ENCODE assay signal across 18 mouse cellular contexts in the genomic region with DNA sequence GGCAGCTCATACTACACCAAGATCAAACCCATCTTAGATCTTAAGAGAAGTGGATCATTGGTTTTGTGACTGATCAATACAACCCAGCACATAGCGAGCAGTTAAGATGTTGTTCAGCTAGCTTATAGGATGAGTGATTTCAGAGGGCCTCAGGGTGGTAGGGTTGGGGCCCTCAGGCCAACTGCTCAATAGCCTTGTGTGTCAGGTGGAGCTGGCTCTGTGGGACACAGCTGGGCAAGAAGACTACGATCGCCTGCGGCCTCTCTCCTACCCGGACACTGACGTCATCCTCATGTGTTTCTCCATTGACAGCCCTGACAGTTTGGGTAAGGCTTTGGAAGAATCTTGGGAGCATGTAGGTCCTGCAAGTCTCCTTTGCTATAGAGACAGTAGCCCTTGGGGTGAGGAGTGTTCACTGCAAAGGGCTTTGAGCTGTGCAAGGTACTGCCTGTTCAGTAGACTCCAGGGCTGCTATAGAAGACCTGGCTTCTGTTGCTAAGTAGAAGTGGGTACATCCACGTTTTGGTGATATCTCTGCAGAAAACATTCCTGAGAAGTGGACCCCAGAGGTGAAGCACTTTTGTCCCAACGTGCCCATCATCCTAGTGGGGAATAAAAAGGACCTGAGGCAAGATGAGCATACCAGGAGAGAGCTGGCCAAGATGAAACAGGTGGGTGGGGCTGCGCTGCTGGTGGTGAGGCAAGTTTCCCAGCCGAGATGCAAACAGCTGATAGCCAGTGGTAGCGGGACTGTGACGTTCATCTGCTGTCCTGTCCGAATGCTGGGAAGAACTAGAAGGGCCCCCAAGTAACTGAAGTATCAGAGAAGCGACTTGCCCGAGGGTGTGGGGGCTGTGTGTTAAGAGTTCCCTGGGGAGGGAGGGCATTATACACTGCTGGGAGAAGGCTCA. TPM values are rescaled to one million over a fixed set of nuclear protein-coding genes. Genes with fewer than 3 reads are reported as not detected.
DNase-seq lines count a peak whose midpoint lies in the region; ATAC-seq lines count a peak whose summit lies in the region.
"Had no signal": no experiment of that assay in that cellular context is flagged by ENCODE, and none has a peak within 500 bp of the region (broad histone marks: within the 10 kb centered on the region; RNA-seq: fewer than 3 reads in every experiment).

No protein-coding gene starts in this region.

- ATAC-seq in heart, embryonic 14.5 days (ENCODE audit: insufficient number of reproducible peaks, insufficient read depth, low FRiP score, low read depth) = no peak
- ATAC-seq in neural tube, embryonic 13.5 days (ENCODE audit: low read depth) = no peak
- ATAC-seq: midbrain, embryonic 13.5 days had no signal

- peak overlapping the region; percentile 21; the same call in 1 of the 2 replicates for H3K9ac ChIP-seq in heart, embryonic 14.5 days (ENCODE audit: low read length)
- no peak overlapping the region for H3K9ac ChIP-seq in neural tube, embryonic 13.5 days
- H3K9ac ChIP-seq: hindbrain, embryonic 12.5 days; midbrain, embryonic 13.5 days had no signal

- WGBS in heart, embryonic 14.5 days = 48% methylated on average over 15 of the region's 15 CpGs
- WGBS in neural tube, embryonic 13.5 days = 74% methylated on average over 15 of the region's 15 CpGs
- WGBS in forebrain, embryonic 10.5 days = 83% methylated on average over 15 of the region's 15 CpGs

- H3K36me3 ChIP-seq in heart, embryonic 14.5 days (ENCODE audit: control insufficient read depth, insufficient read depth, low read length) = peaks cover 61% of the 10 kb centered on the region
- H3K36me3 ChIP-seq in neural tube, embryonic 13.5 days = 0 out of 2 replicates have a peak, but pooled peaks cover 18% of the 10 kb centered on the region
- H3K36me3 ChIP-seq in forebrain, embryonic 10.5 days (replicated peaks) = peaks cover 57% of the 10 kb centered on the region

- H3K4me3 ChIP-seq in heart, embryonic 14.5 days (ENCODE audit: control insufficient read depth in 1 of 2, insufficient read depth in 1 of 2, low read depth in 1 of 2, low read length in 2 of 2) = no peak overlapping the region
- no peak overlapping the region for H3K4me3 ChIP-seq in neural tube, embryonic 13.5 days
- no peak overlapping the region for H3K4me3 ChIP-seq in forebrain, embryonic 10.5 days
- H3K4me3 ChIP-seq: erythroblast, embryonic 14.5 days; hindbrain, embryonic 12.5 days; midbrain, embryonic 13.5 days had no signal

- peak overlapping the region in 1 of 2 experiments; percentile 15; a peak in 1 of 4 replicates for H3K27ac ChIP-seq in heart, embryonic 14.5 days (replicated peaks in 1 of 2; ENCODE audit: control insufficient read depth in 1 of 2, insufficient read depth in 1 of 2, low read depth in 2 of 2, low read length in 2 of 2)
- H3K27ac ChIP-seq in neural tube, embryonic 13.5 days (replicated peaks) = 0 out of 2 replicates have a peak overlapping the region, but pooled peaks have one; percentile 83
- H3K27ac ChIP-seq in forebrain, embryonic 10.5 days = no peak overlapping the region
- H3K27ac ChIP-seq: midbrain, embryonic 13.5 days had no signal

- peaks cover 54 to 69% of the 10 kb centered on the region in 2 experiments for H3K4me1 ChIP-seq in heart, embryonic 14.5 days (ENCODE audit: control insufficient read depth in 2 of 2, insufficient read depth in 2 of 2, low read length in 2 of 2)
- H3K4me1 ChIP-seq in neural tube, embryonic 13.5 days (replicated peaks) = peaks cover 81% of the 10 kb centered on the region
- H3K4me1 ChIP-seq in forebrain, embryonic 10.5 days = peaks cover 82% of the 10 kb centered on the region

- H3K4me2 ChIP-seq in heart, embryonic 14.5 days (ENCODE audit: low read length) = peak overlapping the region; percentile 90; the same call in 1 of the 2 replicates
- H3K4me2 ChIP-seq in neural tube, embryonic 13.5 days = no peak overlapping the region
- H3K4me2 ChIP-seq: hindbrain, embryonic 12.5 days; midbrain, embryonic 13.5 days had no signal

- H3K9me3 ChIP-seq in heart, embryonic 14.5 days (ENCODE audit: control insufficient read depth, low read length) = no peaks in the 10 kb centered on the region
- H3K9me3 ChIP-seq in neural tube, embryonic 13.5 days = no peaks in the 10 kb centered on the region
- no peaks in the 10 kb centered on the region for H3K9me3 ChIP-seq in forebrain, embryonic 10.5 days
- H3K9me3 ChIP-seq: hindbrain, embryonic 12.5 days; midbrain, embryonic 13.5 days had no signal

- intact Hi-C loops in heart, postnatal 25 days (cut with DNase I) = no loop called here

- H3K27me3 ChIP-seq in heart, embryonic 14.5 days (ENCODE audit: control insufficient read depth, insufficient read depth, low read length) = no peaks in the 10 kb centered on the region
- peaks cover 11% of the 10 kb centered on the region; the same call in 1 of the 2 replicates for H3K27me3 ChIP-seq in neural tube, embryonic 13.5 days
- peaks cover 18% of the 10 kb centered on the region for H3K27me3 ChIP-seq in forebrain, embryonic 10.5 days (ENCODE audit: poor library complexity, severe bottlenecking)

- no peak for DNase-seq in heart, postnatal 25 days (ENCODE audit: low spot score)
- DNase-seq in neural tube, embryonic 10.5 days (ENCODE audit: extremely low spot score, low spot score) = no peak
- DNase-seq in induced T-regulatory cell, adult 2 months (ENCODE audit: low read depth) = peak; percentile 36
- no peak for DNase-seq in forebrain, embryonic 10.5 days (ENCODE audit: extremely low spot score, low spot score)
- DNase-seq in ovary, postnatal 14 days (ENCODE audit: low spot score) = no peak
- DNase-seq: adrenal gland, adult 8-10 months; cerebellum, postnatal 25 days; kidney, postnatal 36 days; lung, adult 2 months; right cerebral cortex, postnatal 14 days; thymus, postnatal 25 days had no signal

RNA-seq across cellular contexts. Expression of a gene that starts 4.4 kb away (rescaled TPM):
- 178 and 202 TPM in 2 replicates for polyA plus RNA-seq in heart, embryonic 14.5 days (2014; fragmentation: Nextera tagmentation; extraction: Ambion mirVana)
- 100 to 1,000 TPM in 1 of 2 experiments, 10 to 100 TPM in 1; 96.9 to 108 TPM for total RNA-seq in heart, postnatal 25 days (2021)
- 82.9 and 83.0 TPM in 2 replicates for polyA plus RNA-seq in neural tube, embryonic 13.5 days (2015; fragmentation: Nextera tagmentation; extraction: Ambion mirVana)
- 84.9 and 90.1 TPM in 2 replicates for polyA plus RNA-seq in forebrain, embryonic 10.5 days (2016; fragmentation: Nextera tagmentation; extraction: Ambion mirVana)

RNA-seq across cellular contexts. Expression of a gene that starts 11.0 kb away (rescaled TPM):
- 1.0 and 1.9 TPM in 2 replicates for polyA plus RNA-seq in heart, embryonic 14.5 days (2014; fragmentation: Nextera tagmentation; extraction: Ambion mirVana)
- 1 to 10 TPM; 2.5 to 3.0 TPM for total RNA-seq in heart, postnatal 25 days (2021)
- polyA plus RNA-seq in neural tube, embryonic 13.5 days (2015; fragmentation: Nextera tagmentation; extraction: Ambion mirVana) = not detected in 2 replicates
- not detected in 2 replicates for polyA plus RNA-seq in forebrain, embryonic 10.5 days (2016; fragmentation: Nextera tagmentation; extraction: Ambion mirVana)
- total RNA-seq: left cerebral cortex, postnatal 10 days; neutrophil, adult 5-6 weeks had no signal
- polyA plus RNA-seq: erythroblast, embryonic 14.5 days; midbrain, embryonic 13.5 days had no signal

RNA-seq across cellular contexts. Expression of a gene that starts 11.8 kb away (rescaled TPM):
- 33.0 and 33.2 TPM in 2 replicates for polyA plus RNA-seq in heart, embryonic 14.5 days (2014; fragmentation: Nextera tagmentation; extraction: Ambion mirVana)
- total RNA-seq in heart, postnatal 25 days (2021) = 10 to 100 TPM; 22.4 to 26.6 TPM
- 1.5 and 1.9 TPM in 2 replicates for polyA plus RNA-seq in neural tube, embryonic 13.5 days (2015; fragmentation: Nextera tagmentation; extraction: Ambion mirVana)
- 1.4 and 1.6 TPM in 2 replicates for polyA plus RNA-seq in forebrain, embryonic 10.5 days (2016; fragmentation: Nextera tagmentation; extraction: Ambion mirVana)
- total RNA-seq: neutrophil, adult 5-6 weeks had no signal
- polyA plus RNA-seq: erythroblast, embryonic 14.5 days had no signal

RNA-seq across cellular contexts. Expression of a gene that starts 25.7 kb away (rescaled TPM):
- 20.9 and 22.1 TPM in 2 replicates for polyA plus RNA-seq in heart, embryonic 14.5 days (2014; fragmentation: Nextera tagmentation; extraction: Ambion mirVana)
- total RNA-seq in heart, postnatal 25 days (2021) = 1 to 10 TPM; 6.2 to 6.3 TPM
- polyA plus RNA-seq in neural tube, embryonic 13.5 days (2015; fragmentation: Nextera tagmentation; extraction: Ambion mirVana) = 13.4 and 13.8 TPM in 2 replicates
- 16.8 and 19.5 TPM in 2 replicates for polyA plus RNA-seq in forebrain, embryonic 10.5 days (2016; fragmentation: Nextera tagmentation; extraction: Ambion mirVana)

Comparison
In these comparisons a context has a peak if more than half of its experiments do, and no peak if none do; other contexts are left out.
1. RNA of a gene that starts 11.8 kb away (polyA plus RNA-seq): 33.0 to 33.2 TPM in heart, embryonic 14.5 days; 1.4 to 1.6 TPM in forebrain, embryonic 10.5 days and 1.5 to 1.9 TPM in neural tube, embryonic 13.5 days; every median in the first group is over 10 times any median in the second.